ENCODE assay signal across 11 mouse cellular contexts in the genomic region with DNA sequence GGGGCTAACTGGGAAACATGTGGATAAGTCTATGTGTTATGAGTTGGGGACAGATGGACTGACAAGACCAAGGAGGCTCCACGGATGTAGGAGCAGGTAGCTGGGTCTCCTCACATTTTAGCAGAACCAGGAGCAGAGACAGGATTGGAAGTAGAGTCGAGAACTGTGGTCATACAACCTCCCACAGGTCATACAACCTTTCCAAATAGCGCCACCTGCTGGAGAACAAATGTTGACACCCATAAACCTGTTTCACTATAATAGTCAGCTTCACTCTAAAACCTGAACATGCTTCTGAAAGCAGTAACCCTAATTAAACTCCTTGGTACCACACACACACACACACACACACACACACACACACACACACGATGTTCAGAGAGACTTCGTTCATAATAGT. TPM values are rescaled to one million over a fixed set of nuclear protein-coding genes. Genes with fewer than 3 reads are reported as not detected.
DNase-seq lines count a peak whose midpoint lies in the region; ATAC-seq and TF ChIP-seq lines count a peak whose summit lies in the region.
"Had no signal": no experiment of that assay in that cellular context is flagged by ENCODE, and none has a peak within 500 bp of the region (broad histone marks: within the 10 kb centered on the region; RNA-seq: fewer than 3 reads in every experiment).

No protein-coding gene starts in this region.

- no peaks in the 10 kb centered on the region for H3K36me3 ChIP-seq in liver, adult 2 months (ENCODE audit: control insufficient read depth, insufficient read depth, low read length)
- H3K36me3 ChIP-seq in liver, embryonic 12.5 days: no peaks in the 10 kb centered on the region
- no peaks in the 10 kb centered on the region for H3K36me3 ChIP-seq in forebrain, postnatal 0 days (ENCODE audit: insufficient read depth)
- H3K36me3 ChIP-seq: heart, embryonic 10.5 days; midbrain, embryonic 15.5 days had no signal

- no peaks in the 10 kb centered on the region for H3K79me2 ChIP-seq in liver, adult 2 months (ENCODE audit: control insufficient read depth, insufficient read depth, low read length)

- H3K27me3 ChIP-seq in liver, adult 2 months (ENCODE audit: control insufficient read depth, insufficient read depth, low read length): no peaks in the 10 kb centered on the region; the same call in 1 of the 2 replicates
- H3K27me3 ChIP-seq in liver, embryonic 12.5 days (replicated peaks): no peaks in the 10 kb centered on the region
- H3K27me3 ChIP-seq in forebrain, postnatal 0 days (ENCODE audit: insufficient read depth, low read length): no peaks in the 10 kb centered on the region
- H3K27me3 ChIP-seq: midbrain, embryonic 15.5 days had no signal

- H3K4me3 ChIP-seq in liver, adult 2 months (ENCODE audit: insufficient read depth, low read depth, low read length): no peak overlapping the region
- H3K4me3 ChIP-seq in liver, embryonic 12.5 days: no peak overlapping the region
- no peak overlapping the region for H3K4me3 ChIP-seq in forebrain, postnatal 0 days (ENCODE audit: low read depth, low read length)
- H3K4me3 ChIP-seq: heart, embryonic 10.5 days; midbrain, embryonic 15.5 days had no signal

- H3K4me1 ChIP-seq in liver, adult 2 months (ENCODE audit: control insufficient read depth, insufficient read depth, low read length): no peaks in the 10 kb centered on the region
- no peaks in the 10 kb centered on the region for H3K4me1 ChIP-seq in liver, embryonic 12.5 days
- no peaks in the 10 kb centered on the region for H3K4me1 ChIP-seq in forebrain, postnatal 0 days (ENCODE audit: insufficient read depth)
- H3K4me1 ChIP-seq: heart, embryonic 10.5 days; midbrain, embryonic 15.5 days had no signal

- TF ChIP-seq POLR2A in liver, adult 2 months (IDR thresholded peaks at IDR 0.05; ENCODE audit: extremely low read depth, insufficient read depth, low read length): no peak

- no peaks in the 10 kb centered on the region for H3K9me3 ChIP-seq in liver, embryonic 12.5 days (replicated peaks)
- 0 out of 2 replicates have a peak, but pooled peaks cover 4% of the 10 kb centered on the region for H3K9me3 ChIP-seq in forebrain, postnatal 0 days (ENCODE audit: low read length)
- H3K9me3 ChIP-seq: heart, embryonic 10.5 days; midbrain, embryonic 15.5 days had no signal

- no peak overlapping the region for H3K9ac ChIP-seq in liver, adult 2 months (ENCODE audit: low read depth, low read length)
- no peak overlapping the region for H3K9ac ChIP-seq in liver, embryonic 12.5 days
- no peak overlapping the region for H3K9ac ChIP-seq in forebrain, postnatal 0 days
- H3K9ac ChIP-seq: midbrain, embryonic 15.5 days had no signal

- ATAC-seq in CD4-positive, CD25-positive, alpha-beta regulatory T cell, adult 4 months: no peak
- no peak for ATAC-seq in liver, embryonic 12.5 days
- ATAC-seq in megakaryocyte, adult 5-6 weeks (ENCODE audit: poor library complexity, severe bottlenecking): 0 out of 2 replicates have a peak, but pooled peaks have one; percentile 47
- no peak for ATAC-seq in forebrain, postnatal 0 days
- ATAC-seq: forebrain, embryonic 14.5 days; midbrain, embryonic 15.5 days had no signal

- no peak overlapping the region for H3K4me2 ChIP-seq in liver, embryonic 12.5 days
- no peak overlapping the region for H3K4me2 ChIP-seq in forebrain, postnatal 0 days (ENCODE audit: low read depth)
- H3K4me2 ChIP-seq: midbrain, embryonic 15.5 days had no signal

- DNase-seq in CD4-positive, CD25-positive, alpha-beta regulatory T cell, adult 2 months (ENCODE audit: low read depth, low spot score): peak; percentile 50
- peak; percentile 18 for DNase-seq in liver, adult 2 months (ENCODE audit: extremely low read depth, low read depth, low spot score)
- peak; percentile 32 for DNase-seq in NIH3T3 (ENCODE audit: low read depth)
- DNase-seq in forebrain, postnatal 0 days: no peak
- no peak for DNase-seq in cerebellum, postnatal 4 days (ENCODE audit: low spot score in 2 of 2)

- no peak for TF ChIP-seq CTCF in liver, adult 2 months (IDR thresholded peaks at IDR 0.05; ENCODE audit: low read depth, low read length)
- TF ChIP-seq CTCF in forebrain, postnatal 0 days (IDR thresholded peaks at IDR 0.05; ENCODE audit: low read depth): no peak; the same call in 1 of the 2 replicates

- 45% methylated on average over 5 of the region's 5 CpGs for WGBS in liver, adult 2 months
- WGBS in liver, embryonic 12.5 days (ENCODE audit: insufficient replicate concordance): 30% methylated on average over 5 of the region's 5 CpGs
- 58% methylated on average over 5 of the region's 5 CpGs for WGBS in forebrain, postnatal 0 days

- no peak overlapping the region for H3K27ac ChIP-seq in liver, adult 2 months (replicated peaks; ENCODE audit: insufficient read depth, low read depth, low read length)
- no peak overlapping the region for H3K27ac ChIP-seq in liver, embryonic 12.5 days
- H3K27ac ChIP-seq in forebrain, postnatal 0 days (ENCODE audit: low read depth, low read length): no peak overlapping the region
- H3K27ac ChIP-seq: heart, embryonic 10.5 days; midbrain, embryonic 15.5 days had no signal

RNA-seq across cellular contexts. Expression of gene Foxk1, which starts 50.7 kb away (rescaled TPM):
- polyA plus RNA-seq in CD4-positive, CD25-positive, alpha-beta regulatory T cell, adult 4 months (2017; shearing (Covaris generic)): 10 to 100 TPM in 1 of 2 experiments, 1 to 10 TPM in 1; 8.2 to 13.2 TPM
- 3.0 and 5.0 TPM in 2 replicates for total RNA-seq in liver, adult 2 months (2014; rRNA removed)
- polyA plus RNA-seq in liver, adult 2 months (2012; rRNA removed): 7.2 and 7.6 TPM in 2 replicates
- polyA plus RNA-seq in liver, embryonic 12.5 days (2016; fragmentation: Nextera tagmentation; extraction: Ambion mirVana): 3.1 and 4.1 TPM in 2 replicates
- 21.2 and 21.4 TPM in 2 replicates for total RNA-seq in megakaryocyte, adult 5-6 weeks (2015)
- total RNA-seq in megakaryocyte, adult 5-6 weeks (2017): 14.5 and 19.0 TPM in 2 replicates
- total RNA-seq in forebrain, postnatal 0 days (2014; rRNA removed): 13.8 and 19.0 TPM in 2 replicates
- 3.2 and 5.0 TPM in 2 replicates for polyA plus RNA-seq in forebrain, postnatal 0 days (2015; fragmentation: Nextera tagmentation; extraction: Ambion mirVana)

Comparison
In these comparisons a context has a peak if more than half of its experiments do, and no peak if none do; other contexts are left out.
1. DNase-seq: peak in CD4-positive, CD25-positive, alpha-beta regulatory T cell, adult 2 months (single experiment), liver, adult 2 months (single experiment) and NIH3T3 (single experiment); none in forebrain, postnatal 0 days (single experiment) and cerebellum, postnatal 4 days (0 of 2).